Mouse (Mus musculus) myocyte (in vitro differentiated cells): ENCODE data around the gene Cant1. TPM values are rescaled to one million over a fixed set of nuclear protein-coding genes. Genes with fewer than 3 reads are reported as not detected.

Source experiments
- H3K27me3 ChIP-seq: one replicate; pipeline ENCODE4 v1.6.1; 2011; ENCODE audit not compliant: control insufficient read depth, insufficient read depth, insufficient read length
- H3K36me3 ChIP-seq: one replicate; pipeline ENCODE4 v1.6.1; 2011; ENCODE audit not compliant: control insufficient read depth, insufficient read depth
- H3K4me2 ChIP-seq: one replicate; pipeline ENCODE4 v1.6.1; 2011; ENCODE audit warnings: low read depth, control low read depth
- H3K4me3 ChIP-seq: one replicate; pipeline ENCODE4 v1.5.1; 2011; ENCODE audit warnings: mild to moderate bottlenecking, control low read depth, moderate library complexity
- H3K79me2 ChIP-seq: one replicate; pipeline ENCODE4 v1.6.1; 2011; ENCODE audit not compliant: control insufficient read depth, insufficient read depth
- H3ac ChIP-seq: one replicate; pipeline ENCODE4 v1.6.1; 2011; ENCODE audit not compliant: control insufficient read depth, insufficient read length
- CEBPB ChIP-seq: IDR thresholded peaks from 2 replicates; pipeline ENCODE4 v1.6.1; 2011; ENCODE audit warnings: mild to moderate bottlenecking, moderate library complexity; ENCODE audit not compliant: poor library complexity, insufficient read depth, severe bottlenecking
- E2F4 ChIP-seq: IDR thresholded peaks from one replicate; pipeline ENCODE4 v1.6.1; 2011; ENCODE audit warnings: mild to moderate bottlenecking, control low read depth, moderate library complexity; ENCODE audit not compliant: insufficient read depth
- MAX ChIP-seq: IDR thresholded peaks from one replicate; pipeline ENCODE4 v1.6.1; 2011; ENCODE audit warnings: low read depth, mild to moderate bottlenecking, control low read depth
- MYOD1 ChIP-seq, 3 experiments: IDR thresholded peaks; one replicate each; pipeline ENCODE4 v1.6.1; 2011; ENCODE audit warnings: control low read depth in 2 of 3, low read depth in 2 of 3, mild to moderate bottlenecking in 2 of 3, moderate library complexity in 1 of 3; ENCODE audit not compliant: insufficient read length in 2 of 3, control insufficient read depth in 1 of 3
- MYOG ChIP-seq, 3 experiments: IDR thresholded peaks; one replicate each; pipeline ENCODE4 v1.6.1; 2011; ENCODE audit warnings: control low read depth in 2 of 3, low read depth in 2 of 3, mild to moderate bottlenecking in 2 of 3; ENCODE audit not compliant: insufficient read length in 2 of 3, control insufficient read depth in 1 of 3, insufficient read depth in 1 of 3
- POLR2A ChIP-seq: IDR thresholded peaks from one replicate; pipeline ENCODE4 v1.6.1; 2011; ENCODE audit warnings: low read depth, mild to moderate bottlenecking, control low read depth, moderate library complexity; ENCODE audit not compliant: insufficient read length
- POLR2AphosphoS2 ChIP-seq: IDR thresholded peaks from one replicate; pipeline ENCODE4 v1.6.1; 2011; ENCODE audit warnings: low read depth, control low read depth; ENCODE audit not compliant: insufficient read length
- REST ChIP-seq: IDR thresholded peaks from one replicate; pipeline ENCODE4 v1.6.1; 2011; ENCODE audit warnings: mild to moderate bottlenecking, control low read depth, moderate library complexity; ENCODE audit not compliant: insufficient read depth, insufficient read length
- SRF ChIP-seq: IDR thresholded peaks from one replicate; pipeline ENCODE4 v1.6.1; 2011; ENCODE audit warnings: low read depth; ENCODE audit not compliant: control insufficient read depth, insufficient read length
- TCF12 ChIP-seq: IDR thresholded peaks from one replicate; pipeline ENCODE4 v1.6.1; 2011; ENCODE audit warnings: mild to moderate bottlenecking, control low read depth; ENCODE audit not compliant: poor library complexity, insufficient read depth, severe bottlenecking
- TCF3 ChIP-seq: IDR thresholded peaks from one replicate; pipeline ENCODE4 v1.6.1; 2011; ENCODE audit warnings: low read depth, control low read depth; ENCODE audit not compliant: insufficient read length
- USF1 ChIP-seq: IDR thresholded peaks from one replicate; pipeline ENCODE4 v1.6.1; 2011; ENCODE audit warnings: low read depth, mild to moderate bottlenecking, control low read depth, moderate library complexity
- polyA plus RNA-seq: library from polyadenylated mRNA; unstranded; fragments of >200 nt; fragmentation: generic; extraction: Trizol; gene quantifications from one replicate; pipeline ENCODE4 v1.2.1, GENCODE M21; 2012; ENCODE audit warnings: missing spikeins

Cant1 gene
- polyA plus RNA-seq, 1 experiment, result 33.7 TPM

- TF ChIP-seq REST, result no peak
- no peaks in the 10 kb centered on the region for H3K79me2 ChIP-seq
- no peak overlapping the region for H3K4me3 ChIP-seq
- no peaks in the 10 kb centered on the region for H3K36me3 ChIP-seq
- H3K27me3 ChIP-seq, result no peaks in the 10 kb centered on the region
- H3ac ChIP-seq, result no peak overlapping the region
- H3K4me2 ChIP-seq, result no peak overlapping the region
These were observed 43.9 kb downstream of the Cant1 start for GRCm38 (mm10) chr11:118375006-118375405.

- TF ChIP-seq CEBPB, result no peak
- no peak for TF ChIP-seq E2F4
- TF ChIP-seq MYOD1 (IDR thresholded peaks at IDR 0.05; ENCODE audit: control insufficient read depth in 1 of 3, insufficient read length in 2 of 3, low read depth in 2 of 3), result no peak
- no peak for TF ChIP-seq SRF
- no peak for TF ChIP-seq USF1
- no peak for TF ChIP-seq TCF3
- no peak for TF ChIP-seq POLR2A
- TF ChIP-seq TCF12, result no peak
- TF ChIP-seq POLR2AphosphoS2, result no peak
- TF ChIP-seq REST, result no peak
- H3K79me2 ChIP-seq, result no peaks in the 10 kb centered on the region
- no peaks in the 10 kb centered on the region for H3K36me3 ChIP-seq
- no peak overlapping the region for H3ac ChIP-seq
- H3K4me2 ChIP-seq, result no peak overlapping the region
- no peaks in the 10 kb centered on the region for H3K27me3 ChIP-seq
- no peak overlapping the region for H3K4me3 ChIP-seq
These were observed 44.4 kb downstream of the Cant1 start for GRCm38 (mm10) chr11:118374506-118374905.

DNA sequence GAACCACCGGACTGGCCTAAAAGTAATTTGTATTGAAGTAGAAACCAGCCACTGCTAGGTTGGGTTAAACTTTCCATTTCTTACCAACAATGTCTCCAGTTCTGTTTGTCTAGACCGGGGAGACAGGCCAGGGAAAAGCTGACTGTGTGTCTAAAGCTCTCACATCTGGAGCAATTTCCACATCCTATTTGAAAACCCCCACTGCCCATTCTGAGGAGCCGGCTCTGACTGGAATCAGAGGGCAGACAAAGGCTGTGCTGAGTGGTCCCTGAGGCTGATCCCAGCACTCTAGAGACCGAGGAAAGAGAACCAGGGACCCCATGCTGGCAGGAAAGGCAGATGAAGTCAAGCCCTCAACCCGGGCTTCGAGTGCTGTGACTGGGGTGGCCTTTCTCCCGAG is 46.2 kb downstream of the Cant1 start:
- no peak overlapping the region for H3ac ChIP-seq
- H3K4me2 ChIP-seq, result no peak overlapping the region
- H3K27me3 ChIP-seq, result no peaks in the 10 kb centered on the region
- no peaks in the 10 kb centered on the region for H3K36me3 ChIP-seq
- H3K79me2 ChIP-seq, result no peaks in the 10 kb centered on the region
- TF ChIP-seq POLR2AphosphoS2 (no peak), TCF12 (no peak), MYOG (IDR thresholded peaks at IDR 0.05; ENCODE audit: control insufficient read depth in 1 of 3, insufficient read depth in 1 of 3, insufficient read length in 2 of 3, low read depth in 2 of 3) (no peak), USF1 (no peak), MYOD1 (IDR thresholded peaks at IDR 0.05; ENCODE audit: control insufficient read depth in 1 of 3, insufficient read length in 2 of 3, low read depth in 2 of 3) (no peak)
- no peak overlapping the region for H3K4me3 ChIP-seq

GRCm38 (mm10) chr11:118371876-118372275 is 47.0 kb downstream of the Cant1 start:
- Histone ChIP-seq H3K4me3 (no peak overlapping the region), H3ac (no peak overlapping the region), H3K27me3 (no peaks in the 10 kb centered on the region), H3K36me3 (no peaks in the 10 kb centered on the region), H3K4me2 (no peak overlapping the region), H3K79me2 (no peaks in the 10 kb centered on the region)
- no peak for TF ChIP-seq SRF
- no peak for TF ChIP-seq TCF12
- TF ChIP-seq CEBPB, result no peak
- no peak for TF ChIP-seq POLR2A
- TF ChIP-seq USF1, result no peak
- no peak for TF ChIP-seq MAX

DNA sequence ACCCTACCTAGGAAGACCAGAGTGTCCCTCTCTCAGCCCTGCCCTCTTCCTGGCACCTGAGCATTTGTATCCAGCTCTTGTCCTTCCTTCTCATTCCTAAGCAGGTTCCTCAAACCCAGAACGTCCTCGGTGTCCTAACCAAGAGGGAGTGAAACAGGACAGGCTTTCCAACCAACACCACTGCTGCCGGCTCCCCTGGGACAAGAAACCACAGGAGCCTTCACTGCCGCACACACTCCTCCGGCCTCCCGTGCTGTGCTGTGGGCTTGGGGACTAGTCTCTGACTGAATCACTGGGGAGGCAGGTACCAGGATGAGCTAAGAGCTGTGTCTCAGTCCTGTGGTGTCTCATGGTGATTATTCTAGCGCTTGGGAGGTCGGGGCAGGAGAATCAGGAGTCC is 49.2 kb downstream of the Cant1 start:
- TF ChIP-seq MYOD1 (IDR thresholded peaks at IDR 0.05; ENCODE audit: control insufficient read depth in 1 of 3, insufficient read length in 2 of 3, low read depth in 2 of 3), result no peak
- no peak for TF ChIP-seq SRF
- TF ChIP-seq CEBPB, result no peak
- TF ChIP-seq POLR2AphosphoS2, result no peak
- TF ChIP-seq REST, result no peak
- TF ChIP-seq MAX, result no peak
- no peak for TF ChIP-seq USF1
- no peak for TF ChIP-seq MYOG (IDR thresholded peaks at IDR 0.05; ENCODE audit: control insufficient read depth in 1 of 3, insufficient read depth in 1 of 3, insufficient read length in 2 of 3, low read depth in 2 of 3)
- no peak for TF ChIP-seq POLR2A
- TF ChIP-seq TCF3, result no peak
- TF ChIP-seq TCF12, result no peak
- TF ChIP-seq E2F4, result no peak
- Histone ChIP-seq H3K79me2 (no peaks in the 10 kb centered on the region), H3K36me3 (no peaks in the 10 kb centered on the region), H3ac (no peak overlapping the region), H3K27me3 (no peaks in the 10 kb centered on the region), H3K4me3 (no peak overlapping the region), H3K4me2 (peak overlapping the region; percentile 3)

- no peaks in the 10 kb centered on the region for H3K27me3 ChIP-seq
- H3K36me3 ChIP-seq, result no peaks in the 10 kb centered on the region
- H3K4me3 ChIP-seq, result no peak overlapping the region
- no peak for TF ChIP-seq TCF3
- TF ChIP-seq E2F4, result no peak
- TF ChIP-seq MAX, result no peak
- TF ChIP-seq POLR2AphosphoS2, result no peak
- no peak for TF ChIP-seq USF1
- no peak for TF ChIP-seq CEBPB
- no peak for TF ChIP-seq REST
- TF ChIP-seq POLR2A, result no peak
- no peak for TF ChIP-seq SRF
- TF ChIP-seq TCF12, result no peak
- no peak for TF ChIP-seq MYOG (IDR thresholded peaks at IDR 0.05; ENCODE audit: control insufficient read depth in 1 of 3, insufficient read depth in 1 of 3, insufficient read length in 2 of 3, low read depth in 2 of 3)
- TF ChIP-seq MYOD1 (IDR thresholded peaks at IDR 0.05; ENCODE audit: control insufficient read depth in 1 of 3, insufficient read length in 2 of 3, low read depth in 2 of 3), result no peak
- H3K79me2 ChIP-seq, result no peaks in the 10 kb centered on the region
- H3ac ChIP-seq, result no peak overlapping the region
- H3K4me2 ChIP-seq, result peak overlapping the region; percentile 3
These were observed 49.6 kb downstream of the Cant1 start for GRCm38 (mm10) chr11:118369251-118369650.
